Mouse (Mus musculus): ENCODE data around the gene Samhd1.

DNA sequence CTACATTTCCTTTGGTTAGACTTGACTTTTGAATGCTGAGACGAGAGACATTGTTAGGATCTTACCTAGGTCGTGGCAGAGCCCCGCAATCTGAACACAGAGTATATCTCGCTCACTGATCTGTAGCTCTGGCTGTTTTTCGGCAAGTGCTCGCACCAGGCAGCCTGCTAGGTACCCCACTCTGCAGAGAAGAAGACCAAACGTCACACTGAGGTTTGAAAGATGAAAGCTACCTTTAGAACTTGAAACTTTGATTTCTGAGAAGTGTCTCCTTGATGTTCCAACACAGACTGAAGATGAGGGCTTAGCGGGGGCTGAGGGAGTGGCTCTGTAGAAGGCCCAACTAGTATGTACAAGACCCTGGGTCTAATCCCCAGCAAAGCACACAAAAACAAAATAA, 13.3 kb downstream of the Samhd1 start:
- no peak for TF ChIP-seq CTCF (IDR thresholded peaks at IDR 0.05; ENCODE audit: low read depth, low read length)
- TF ChIP-seq POLR2A (IDR thresholded peaks at IDR 0.05; ENCODE audit: borderline replicate concordance, low read depth, low read length): no peak

All from bone marrow macrophage, adult 2 months (primary cell).